Mouse (Mus musculus): Measurements from ENCODE around the gene Ube2v1.
A peak's percentile ranks its signal among the peaks of the same experiment; 100 is the strongest.
"Not testable (repeated sequence)": the region's sequence is repeated elsewhere in the genome, so short reads cannot be mapped to it uniquely, and the experiment has no call there.

Ube2v1 gene

GRCm38 (mm10) chr2:167621255-167622087 lies 10.4 kb downstream of the Ube2v1 start:
- Histone ChIP-seq H3K36me3 (ENCODE audit: insufficient read depth, low read length) (peaks cover 69% of the 10 kb centered on the region), H3K4me3 (replicated peaks; ENCODE audit: low read length) (peak overlapping the region; percentile 17; the same call in 1 of the 2 replicates), H3K9me3 (ENCODE audit: low read length) (no peaks in the 10 kb centered on the region), H3K4me1 (replicated peaks; ENCODE audit: low read depth, low read length) (peaks cover 91% of the 10 kb centered on the region), H3K27me3 (ENCODE audit: insufficient read depth, low read length) (no peaks in the 10 kb centered on the region)
- TF ChIP-seq CTCF (conservative IDR thresholded peaks at IDR 0.05; ENCODE audit: low read length), result no peak

DNA sequence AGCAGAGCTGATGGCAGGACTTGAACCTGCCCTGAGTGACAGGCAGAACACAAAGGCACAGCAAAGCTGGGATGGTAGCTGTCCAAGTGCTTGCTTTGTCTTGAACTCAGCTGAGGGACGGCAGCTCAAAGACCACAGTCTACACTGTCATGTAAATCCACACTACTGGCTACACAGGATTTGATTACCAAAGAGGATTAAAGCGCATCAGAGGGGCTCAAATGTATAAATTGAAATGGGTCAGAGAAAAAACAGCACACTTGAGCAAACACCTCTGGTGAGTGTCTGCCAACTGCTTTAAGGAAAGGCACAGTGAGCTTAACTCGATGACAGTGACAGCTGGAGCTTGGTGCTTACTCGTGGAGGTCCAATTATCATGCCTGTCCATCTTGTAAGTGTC lies 14.4 kb downstream of the Ube2v1 start:
- TF ChIP-seq NANOG (IDR thresholded peaks at IDR 0.05; ENCODE audit: borderline replicate concordance, low read length), result no peak
- no peak for TF ChIP-seq POU5F1 (IDR thresholded peaks at IDR 0.05; ENCODE audit: borderline replicate concordance, low read length)
- TF ChIP-seq CTCF (conservative IDR thresholded peaks at IDR 0.05; ENCODE audit: low read length), result no peak
- Histone ChIP-seq H3K4me3 (replicated peaks; ENCODE audit: low read length) (no peak overlapping the region), H3K9me3 (ENCODE audit: low read length) (no peaks in the 10 kb centered on the region), H3K27me3 (ENCODE audit: insufficient read depth, low read length) (no peaks in the 10 kb centered on the region), H3K36me3 (ENCODE audit: insufficient read depth, low read length) (peaks cover 85% of the 10 kb centered on the region), H3K4me1 (replicated peaks; ENCODE audit: low read depth, low read length) (peaks cover 79% of the 10 kb centered on the region)

DNA sequence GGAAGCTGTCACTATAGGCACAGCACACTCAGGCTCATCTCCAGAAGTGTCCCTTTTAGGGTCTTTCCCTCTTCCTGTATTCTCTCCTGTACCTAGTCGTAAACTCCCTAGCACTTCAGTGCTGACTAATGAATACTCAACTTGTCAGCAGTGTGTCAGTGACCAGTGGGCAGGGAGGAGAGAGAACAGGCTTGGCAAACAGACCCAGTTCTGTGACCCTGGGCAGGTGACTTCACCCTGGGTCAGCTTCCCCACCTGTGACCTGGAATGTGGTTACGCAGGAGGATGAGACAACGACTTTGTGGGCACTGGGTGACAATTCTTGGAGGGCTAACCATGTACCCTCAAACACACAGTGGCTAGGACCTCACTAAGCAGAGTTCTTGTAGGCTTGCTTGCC lies 14.9 kb downstream of the Ube2v1 start:
- Histone ChIP-seq H3K4me1 (replicated peaks; ENCODE audit: low read depth, low read length) (peaks cover 79% of the 10 kb centered on the region), H3K4me3 (replicated peaks; ENCODE audit: low read length) (no peak overlapping the region), H3K27me3 (ENCODE audit: insufficient read depth, low read length) (no peaks in the 10 kb centered on the region), H3K36me3 (ENCODE audit: insufficient read depth, low read length) (peaks cover 85% of the 10 kb centered on the region), H3K9me3 (ENCODE audit: low read length) (no peaks in the 10 kb centered on the region)
- TF ChIP-seq NANOG (IDR thresholded peaks at IDR 0.05; ENCODE audit: borderline replicate concordance, low read length) (no peak), CTCF (conservative IDR thresholded peaks at IDR 0.05; ENCODE audit: low read length) (no peak), POU5F1 (IDR thresholded peaks at IDR 0.05; ENCODE audit: borderline replicate concordance, low read length) (no peak)

DNA sequence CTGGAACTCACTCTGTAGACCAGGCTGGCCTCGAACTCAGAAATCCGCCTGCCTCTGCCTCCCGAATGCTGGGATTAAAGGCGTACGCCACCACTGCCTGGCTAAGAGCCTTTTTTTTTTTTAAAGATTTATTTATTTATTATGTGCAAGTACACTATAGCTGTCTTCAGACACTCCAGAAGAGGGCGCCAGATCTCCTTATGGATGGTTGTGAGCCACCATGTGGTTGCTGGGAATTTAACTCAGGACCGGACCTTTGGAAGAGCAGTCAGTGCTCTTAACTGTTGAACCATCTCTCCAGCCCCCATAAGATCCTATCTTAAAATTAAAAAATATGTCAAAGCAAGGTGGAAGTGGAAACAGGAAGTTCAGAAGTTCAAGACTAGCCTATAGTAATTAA lies 18.6 kb downstream of the Ube2v1 start:
- H3K36me3 ChIP-seq (ENCODE audit: insufficient read depth, low read length), result peaks cover 91% of the 10 kb centered on the region
- H3K27me3 ChIP-seq (ENCODE audit: insufficient read depth, low read length); H3K4me3 ChIP-seq (replicated peaks; ENCODE audit: low read length); H3K9me3 ChIP-seq (ENCODE audit: low read length): not testable (repeated sequence)
- H3K4me1 ChIP-seq (replicated peaks; ENCODE audit: low read depth, low read length), result peaks cover 74% of the 10 kb centered on the region
- TF ChIP-seq CTCF (conservative IDR thresholded peaks at IDR 0.05; ENCODE audit: low read length), result peak; percentile 46

- no peaks in the 10 kb centered on the region for H3K27me3 ChIP-seq (ENCODE audit: insufficient read depth, low read length)
- TF ChIP-seq POU5F1 (IDR thresholded peaks at IDR 0.05; ENCODE audit: borderline replicate concordance, low read length) (no peak), CTCF (conservative IDR thresholded peaks at IDR 0.05; ENCODE audit: low read length) (no peak), NANOG (IDR thresholded peaks at IDR 0.05; ENCODE audit: borderline replicate concordance, low read length) (no peak)
Measured at GRCm38 (mm10) chr2:167612122-167612521, 19.8 kb downstream of the Ube2v1 start.

GRCm38 (mm10) chr2:167611287-167611686 lies 20.6 kb downstream of the Ube2v1 start:
- TF ChIP-seq CTCF (conservative IDR thresholded peaks at IDR 0.05; ENCODE audit: low read length) (0 out of 2 replicates have a peak, but pooled peaks have one; percentile 7), NANOG (IDR thresholded peaks at IDR 0.05; ENCODE audit: borderline replicate concordance, low read length) (no peak), POU5F1 (IDR thresholded peaks at IDR 0.05; ENCODE audit: borderline replicate concordance, low read length) (no peak)
- H3K36me3 ChIP-seq (ENCODE audit: insufficient read depth, low read length), result peaks cover 85% of the 10 kb centered on the region
- H3K4me1 ChIP-seq (replicated peaks; ENCODE audit: low read depth, low read length), result peaks cover 59% of the 10 kb centered on the region
- no peaks in the 10 kb centered on the region for H3K9me3 ChIP-seq (ENCODE audit: low read length)
- no peaks in the 10 kb centered on the region for H3K27me3 ChIP-seq (ENCODE audit: insufficient read depth, low read length)
- no peak overlapping the region for H3K4me3 ChIP-seq (replicated peaks; ENCODE audit: low read length)

More at GRCm38 (mm10) chr2:167612122-167612521, 19.8 kb downstream of the Ube2v1 start:
- Histone ChIP-seq H3K4me1 (replicated peaks; ENCODE audit: low read depth, low read length) (peaks cover 62% of the 10 kb centered on the region), H3K4me3 (replicated peaks; ENCODE audit: low read length) (no peak overlapping the region), H3K9me3 (ENCODE audit: low read length) (no peaks in the 10 kb centered on the region), H3K36me3 (ENCODE audit: insufficient read depth, low read length) (peaks cover 85% of the 10 kb centered on the region)

DNA sequence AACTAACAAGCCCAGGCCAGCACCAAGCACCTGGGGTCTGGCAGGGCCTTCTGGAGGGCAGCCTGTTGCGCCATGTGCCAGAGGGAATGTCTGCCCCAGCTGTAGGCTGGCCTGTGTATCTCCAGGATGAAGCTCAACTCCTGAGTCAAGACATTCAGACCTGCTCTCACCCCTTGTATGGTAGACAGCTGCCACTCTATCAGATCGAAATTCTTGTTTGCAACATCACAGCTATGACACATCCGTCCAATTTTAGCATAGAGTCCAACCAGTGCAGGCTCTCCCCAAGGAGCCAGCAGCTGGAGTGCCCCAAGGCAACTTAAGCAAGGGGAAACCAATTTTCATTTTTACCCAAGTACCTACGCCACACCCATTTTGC lies 25.2 kb downstream of the Ube2v1 start:
- peaks cover 47% of the 10 kb centered on the region for H3K4me1 ChIP-seq (replicated peaks; ENCODE audit: low read depth, low read length)
- no peaks in the 10 kb centered on the region for H3K9me3 ChIP-seq (ENCODE audit: low read length)
- H3K4me3 ChIP-seq (replicated peaks; ENCODE audit: low read length), result no peak overlapping the region
- H3K27me3 ChIP-seq (ENCODE audit: insufficient read depth, low read length), result peaks cover 32% of the 10 kb centered on the region
- TF ChIP-seq POU5F1 (IDR thresholded peaks at IDR 0.05; ENCODE audit: borderline replicate concordance, low read length) (no peak), CTCF (conservative IDR thresholded peaks at IDR 0.05; ENCODE audit: low read length) (no peak)
- peaks cover 42% of the 10 kb centered on the region for H3K36me3 ChIP-seq (ENCODE audit: insufficient read depth, low read length)

DNA sequence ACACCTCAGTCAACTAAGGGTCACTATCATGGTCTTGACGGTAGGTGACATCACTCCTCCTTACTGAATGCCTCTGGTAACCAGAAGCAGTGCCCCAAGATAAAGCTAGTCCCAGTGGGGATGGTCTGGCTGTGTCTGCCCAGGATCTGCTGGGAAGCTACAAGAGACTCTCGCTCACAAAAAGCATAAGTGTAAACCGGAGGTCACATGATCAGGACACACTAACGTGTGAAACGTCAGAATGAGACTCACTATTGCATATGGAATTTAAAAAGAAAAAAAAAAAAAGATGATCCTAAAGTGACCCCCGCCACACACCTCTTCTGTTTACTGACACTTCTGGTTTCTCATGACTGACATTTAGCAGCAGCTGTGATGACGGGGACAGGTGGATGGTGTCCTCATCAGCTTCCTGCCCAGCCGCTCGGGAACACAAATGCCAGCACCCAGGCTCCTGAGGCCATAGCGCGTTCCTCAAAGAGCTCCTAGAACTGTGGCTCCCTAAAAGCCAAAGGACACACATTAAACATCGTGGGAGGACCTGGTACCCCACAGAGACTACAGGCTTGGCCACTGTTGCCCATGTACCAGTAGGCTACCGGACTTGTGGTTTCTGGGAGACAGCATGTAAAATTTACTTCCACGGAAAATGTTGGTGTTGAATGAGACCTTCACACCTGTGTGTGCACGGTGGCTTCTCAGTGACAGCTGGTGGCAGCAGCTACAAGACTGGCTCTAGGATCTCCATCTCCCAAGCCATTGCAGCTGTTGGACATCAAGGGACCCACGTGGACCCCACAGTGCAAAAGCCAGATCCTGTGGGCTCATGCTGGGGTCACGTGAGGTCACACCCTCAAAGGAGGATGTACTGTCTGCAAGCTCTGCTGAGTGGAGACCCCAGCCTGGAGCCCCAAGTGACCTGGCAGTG lies 25.8 kb downstream of the Ube2v1 start:
- peaks cover 40% of the 10 kb centered on the region for H3K4me1 ChIP-seq (replicated peaks; ENCODE audit: low read depth, low read length)

More for the DNA sequence above, 25.8 kb downstream of the Ube2v1 start:
- H3K4me3 ChIP-seq (replicated peaks; ENCODE audit: low read length), result no peak overlapping the region
- no peaks in the 10 kb centered on the region for H3K9me3 ChIP-seq (ENCODE audit: low read length)
- H3K36me3 ChIP-seq (ENCODE audit: insufficient read depth, low read length), result peaks cover 36% of the 10 kb centered on the region
- TF ChIP-seq CTCF (conservative IDR thresholded peaks at IDR 0.05; ENCODE audit: low read length) (no peak), NANOG (IDR thresholded peaks at IDR 0.05; ENCODE audit: borderline replicate concordance, low read length) (no peak), POU5F1 (IDR thresholded peaks at IDR 0.05; ENCODE audit: borderline replicate concordance, low read length) (no peak)
- H3K27me3 ChIP-seq (ENCODE audit: insufficient read depth, low read length), result peaks cover 39% of the 10 kb centered on the region

Measured in E14TG2a.4 (cell line).